Mouse (Mus musculus) forebrain, embryonic 12.5 days (tissue): ENCODE measurements around the gene Zfp704. TPM values are rescaled to one million over a fixed set of nuclear protein-coding genes. Genes with fewer than 3 reads are reported as not detected.

Experiments
- ATAC-seq: fragments of 200-750 bp; cut with Nextera tagmentation; 2 replicates; pipeline ENCODE4 v1.8.0; 2017; ENCODE audit warnings: moderate TSS enrichment; ENCODE audit not compliant: low FRiP score
- H3K27ac ChIP-seq: fragments of 300-500 bp; sonication (generic); 2 replicates; pipeline ENCODE4 v1.5.1; 2016; ENCODE audit warnings: mild to moderate bottlenecking
- H3K27me3 ChIP-seq: fragments of 300-500 bp; sonication (generic); 2 replicates; pipeline ENCODE4 v1.6.1; 2016; ENCODE audit warnings: mild to moderate bottlenecking
- H3K36me3 ChIP-seq: fragments of 300-500 bp; sonication (generic); replicated peaks from 2 replicates; pipeline ENCODE4 v1.6.1; 2016; ENCODE audit warnings: mild to moderate bottlenecking
- H3K4me1 ChIP-seq: fragments of 300-500 bp; sonication (generic); 2 replicates; pipeline ENCODE4 v1.6.1; 2016
- H3K4me2 ChIP-seq: fragments of 300-500 bp; sonication (generic); 2 replicates; pipeline ENCODE4 v1.6.1; 2016; ENCODE audit warnings: mild to moderate bottlenecking, moderate library complexity
- H3K4me3 ChIP-seq: fragments of 300-500 bp; sonication (generic); replicated peaks from 2 replicates; pipeline ENCODE4 v1.5.1; 2016; ENCODE audit warnings: mild to moderate bottlenecking
- H3K9ac ChIP-seq: fragments of 300-500 bp; sonication (generic); 2 replicates; pipeline ENCODE4 v1.6.1; 2016; ENCODE audit warnings: mild to moderate bottlenecking
- H3K9me3 ChIP-seq: fragments of 300-500 bp; sonication (generic); 2 replicates; pipeline ENCODE4 v1.6.1; 2016
- WGBS: fragments of 180-500 bp; shearing (Covaris S2); methylation state at CpG from one replicate; pipeline ENCODE4 v1.1.7; 2016; 5-methylcytosine and 5-hydroxymethylcytosine counted together
- polyA plus RNA-seq: library from polyadenylated mRNA; unstranded; fragments of >200 nt; fragmentation: Nextera tagmentation; extraction: Ambion mirVana; gene quantifications from 2 replicates; pipeline ENCODE4 v1.2.1, GENCODE M21; 2016

Zfp704 gene
- polyA plus RNA-seq, 1 experiment from 2014 or later: 10.0 TPM

DNA sequence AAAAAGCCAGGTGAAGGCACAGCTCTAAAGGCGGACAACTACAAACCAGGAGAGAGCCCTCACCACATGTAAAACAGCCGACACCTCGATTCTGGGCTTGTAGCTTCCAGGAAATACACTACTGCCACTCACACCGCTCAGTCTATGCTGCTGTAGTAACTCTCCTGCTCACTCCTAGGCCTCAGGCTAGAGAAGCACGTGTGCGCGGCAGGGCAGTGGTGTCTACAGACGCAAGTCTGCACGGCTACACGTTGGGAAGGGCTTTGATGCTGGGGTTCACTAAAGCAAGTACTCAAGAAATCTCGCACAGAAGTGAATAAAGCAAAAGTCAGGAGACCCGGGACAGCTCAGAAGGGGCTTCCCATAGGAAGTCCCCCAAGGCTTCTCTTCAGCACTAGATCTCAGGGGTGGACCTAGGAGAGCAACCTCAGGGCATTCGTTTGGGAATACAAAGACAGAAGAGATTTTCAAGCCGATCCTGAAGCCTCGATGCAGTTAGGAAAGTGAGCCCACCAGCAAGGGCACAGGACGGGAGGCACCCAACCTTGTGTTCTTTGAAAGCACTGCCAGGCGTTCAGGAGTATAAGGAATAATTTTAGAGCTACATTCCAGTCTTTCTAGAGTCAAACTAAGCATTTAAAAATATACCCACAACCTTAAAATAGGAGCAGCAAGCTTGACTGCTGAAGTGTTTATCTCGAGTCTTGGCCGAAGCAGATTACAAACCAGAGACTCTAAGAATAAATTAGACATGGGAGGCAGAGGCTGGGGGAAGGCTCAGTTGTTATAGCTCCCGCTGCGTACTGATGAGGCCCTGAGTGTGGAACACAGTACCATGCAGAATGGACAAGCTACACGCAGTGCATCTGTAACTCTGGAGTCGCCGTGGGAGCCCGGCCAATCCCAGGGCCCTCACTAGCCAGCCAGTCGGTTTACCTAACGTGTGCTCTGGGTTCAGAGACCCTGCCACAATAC, 168.0 kb downstream of the Zfp704 start:
- 91% methylated on average over 27 of the region's 27 CpGs for WGBS
- Histone ChIP-seq H3K36me3 (peaks cover 24% of the 10 kb centered on the region), H3K9ac (no peak overlapping the region), H3K27ac (no peak overlapping the region), H3K4me1 (no peaks in the 10 kb centered on the region), H3K4me2 (no peak overlapping the region), H3K27me3 (no peaks in the 10 kb centered on the region), H3K9me3 (no peaks in the 10 kb centered on the region), H3K4me3 (no peak overlapping the region)
- no peak for ATAC-seq

DNA sequence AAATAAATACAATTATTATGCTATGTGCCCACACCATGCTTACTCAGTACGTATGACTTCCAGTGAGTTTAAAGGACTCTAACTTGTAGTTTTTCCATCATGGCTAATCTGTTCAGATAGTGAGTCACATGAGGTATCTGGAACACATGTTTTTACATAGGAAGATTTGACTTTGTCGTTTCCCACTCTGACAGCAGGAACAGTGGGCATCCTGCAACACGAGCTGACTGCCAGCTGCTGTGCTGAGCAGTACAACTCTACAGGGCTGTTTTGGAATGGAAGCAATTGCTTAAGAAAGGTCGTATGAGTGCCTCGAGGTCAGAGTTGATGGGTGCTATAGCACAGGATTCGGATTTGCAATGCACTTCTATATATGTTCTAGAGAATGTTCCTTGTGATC, 169.4 kb downstream of the Zfp704 start:
- Histone ChIP-seq H3K9ac (no peak overlapping the region), H3K27ac (no peak overlapping the region), H3K4me3 (no peak overlapping the region), H3K27me3 (no peaks in the 10 kb centered on the region), H3K4me2 (no peak overlapping the region), H3K9me3 (no peaks in the 10 kb centered on the region), H3K4me1 (no peaks in the 10 kb centered on the region), H3K36me3 (peaks cover 31% of the 10 kb centered on the region)
- no peak for ATAC-seq
- WGBS: 90% methylated on average over 6 of the region's 6 CpGs

DNA sequence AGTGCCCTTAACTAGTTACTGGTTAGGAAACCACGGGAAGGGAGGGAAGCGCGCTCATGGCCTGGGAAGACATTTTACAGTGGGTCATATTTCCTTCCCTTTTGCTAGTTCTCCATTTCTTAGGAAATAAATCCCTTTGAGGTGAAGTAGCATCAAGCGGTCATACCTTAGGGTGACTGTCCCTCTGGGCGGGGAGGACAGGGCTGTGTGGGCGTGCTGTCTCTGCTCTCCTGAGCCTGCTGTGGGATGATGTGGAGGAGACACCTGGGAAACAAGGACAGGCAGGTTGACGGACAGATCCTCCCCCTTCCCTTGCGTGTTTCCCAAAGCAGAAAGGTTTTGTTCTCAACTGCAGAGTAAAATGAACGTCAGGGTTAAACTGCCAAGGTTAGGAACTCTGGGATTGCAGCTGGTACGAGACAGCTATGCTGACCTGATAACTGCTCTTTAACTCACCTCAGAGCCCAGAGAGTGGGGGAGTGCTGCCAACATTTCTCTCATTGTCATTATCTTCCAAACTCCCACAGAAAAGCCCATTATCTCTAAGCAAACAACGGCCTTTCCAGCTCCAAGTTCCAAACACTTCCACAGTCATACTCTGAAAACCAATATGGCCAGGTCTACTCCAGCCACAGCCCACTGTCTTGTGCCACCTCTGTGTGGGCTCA, 170.1 kb downstream of the Zfp704 start:
- no peaks in the 10 kb centered on the region for H3K9me3 ChIP-seq
- no peaks in the 10 kb centered on the region for H3K4me1 ChIP-seq
- no peak overlapping the region for H3K4me3 ChIP-seq
- H3K36me3 ChIP-seq: peaks cover 30% of the 10 kb centered on the region
- H3K27ac ChIP-seq: no peak overlapping the region
- H3K9ac ChIP-seq: no peak overlapping the region
- WGBS: 86% methylated on average over 11 of the region's 11 CpGs
- ATAC-seq: no peak
- H3K4me2 ChIP-seq: no peak overlapping the region
- H3K27me3 ChIP-seq: no peaks in the 10 kb centered on the region

DNA sequence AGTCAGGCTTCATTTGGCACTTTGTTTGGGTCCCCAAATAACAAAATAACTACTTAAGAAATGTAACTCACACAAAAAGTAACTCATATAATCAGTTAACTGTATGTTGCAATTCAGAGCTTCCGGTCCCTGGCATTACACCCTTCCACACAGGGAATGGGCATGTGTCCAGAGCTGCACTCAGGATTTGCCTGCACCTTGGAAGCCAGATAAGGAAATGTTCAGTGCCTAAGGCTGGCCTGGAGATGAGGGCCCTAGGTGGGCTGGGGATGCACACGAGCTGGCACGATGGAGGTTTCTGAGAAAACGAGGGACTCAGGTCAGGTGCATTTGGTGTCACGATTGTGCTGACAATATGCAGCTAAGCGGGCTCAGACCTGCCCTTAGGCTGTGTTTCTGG, 173.6 kb downstream of the Zfp704 start:
- WGBS: 91% methylated on average over 6 of the region's 6 CpGs

DNA sequence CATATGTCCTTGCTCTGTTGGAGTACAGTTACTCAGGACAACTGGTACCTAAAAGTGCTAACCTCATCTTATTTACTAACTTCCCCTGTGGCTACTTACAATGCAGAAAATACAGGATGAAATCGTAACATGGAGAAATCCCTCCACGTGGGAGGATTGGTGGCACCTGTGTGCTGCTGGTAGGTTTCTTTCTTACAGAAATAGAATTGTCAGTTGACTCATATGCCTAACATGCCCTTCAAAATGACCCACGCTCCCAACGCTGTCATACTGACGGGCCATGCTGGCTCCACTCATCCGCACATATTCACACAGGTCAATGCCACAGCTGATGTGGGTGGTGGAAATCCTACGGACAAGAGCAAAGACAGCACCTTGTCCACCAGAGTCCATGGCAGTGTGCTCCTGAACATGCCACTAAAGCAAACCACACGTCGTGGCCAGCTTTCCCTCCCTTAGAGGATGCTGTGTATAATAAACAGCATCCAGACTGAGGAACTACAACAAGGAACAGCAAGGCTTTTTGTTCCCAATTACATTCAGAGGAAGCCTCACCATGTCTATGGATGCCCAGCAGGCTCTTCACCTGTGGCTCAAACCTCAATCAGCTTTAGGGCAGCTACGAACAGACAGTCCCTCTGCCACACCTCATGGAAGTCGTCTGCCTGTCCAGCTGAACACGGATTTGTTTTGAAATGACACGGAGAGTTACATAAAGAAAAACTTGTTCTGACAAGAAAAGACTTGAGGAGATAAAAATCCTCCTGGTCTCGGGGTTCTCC, 175.3 kb downstream of the Zfp704 start:
- 90% methylated on average over 14 of the region's 14 CpGs for WGBS
- Histone ChIP-seq H3K27ac (no peak overlapping the region), H3K9ac (no peak overlapping the region), H3K4me3 (no peak overlapping the region), H3K36me3 (peaks cover 26% of the 10 kb centered on the region), H3K9me3 (no peaks in the 10 kb centered on the region), H3K4me1 (peaks cover 2% of the 10 kb centered on the region; the same call in 1 of the 2 replicates), H3K4me2 (no peak overlapping the region), H3K27me3 (no peaks in the 10 kb centered on the region)
- ATAC-seq: no peak

More for the DNA sequence above, 173.6 kb downstream of the Zfp704 start:
- Histone ChIP-seq H3K4me3 (no peak overlapping the region), H3K9me3 (no peaks in the 10 kb centered on the region), H3K27ac (no peak overlapping the region), H3K4me2 (no peak overlapping the region), H3K4me1 (peaks cover 2% of the 10 kb centered on the region; the same call in 1 of the 2 replicates), H3K36me3 (peaks cover 26% of the 10 kb centered on the region), H3K27me3 (no peaks in the 10 kb centered on the region), H3K9ac (no peak overlapping the region)
- no peak for ATAC-seq

DNA sequence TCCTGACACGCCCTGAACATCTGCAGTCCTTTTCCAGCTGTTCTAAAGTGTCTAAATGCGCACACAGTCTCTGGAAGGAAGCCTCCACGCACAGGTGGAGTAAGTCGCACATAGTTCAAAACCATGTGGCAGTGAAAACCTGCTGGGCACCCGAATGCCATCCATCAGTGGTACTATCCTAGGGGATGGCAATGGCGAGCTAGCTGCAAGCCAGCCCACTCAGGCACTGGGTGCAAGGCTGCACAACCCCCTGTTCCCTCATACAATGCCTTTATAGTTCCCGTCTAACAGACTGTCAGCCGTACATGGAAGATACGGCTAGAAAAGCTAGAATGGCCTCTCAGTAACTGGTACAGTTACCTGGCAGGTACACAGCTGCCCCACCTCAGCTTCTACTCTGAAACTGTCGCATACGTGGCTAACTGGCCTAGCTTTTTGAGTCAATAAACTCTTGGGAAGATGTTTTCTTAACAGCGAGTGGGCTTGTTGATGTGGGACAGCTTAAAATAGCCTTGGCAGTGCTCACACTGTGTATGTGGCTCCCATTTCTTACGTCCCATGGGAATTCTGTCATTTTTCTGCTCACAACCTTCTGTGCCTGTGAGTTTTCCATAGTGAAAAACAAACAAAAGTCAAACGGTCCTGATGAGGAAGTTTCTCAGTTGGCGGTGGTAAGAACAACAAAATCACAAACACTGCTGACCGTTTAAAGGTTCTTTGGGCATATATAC, 176.9 kb downstream of the Zfp704 start:
- no peak for ATAC-seq
- Histone ChIP-seq H3K36me3 (peaks cover 18% of the 10 kb centered on the region), H3K27ac (no peak overlapping the region), H3K4me3 (no peak overlapping the region), H3K9me3 (no peaks in the 10 kb centered on the region), H3K4me2 (no peak overlapping the region), H3K27me3 (no peaks in the 10 kb centered on the region), H3K4me1 (peaks cover 2% of the 10 kb centered on the region; the same call in 1 of the 2 replicates), H3K9ac (no peak overlapping the region)
- 89% methylated on average over 16 of the region's 16 CpGs for WGBS

DNA sequence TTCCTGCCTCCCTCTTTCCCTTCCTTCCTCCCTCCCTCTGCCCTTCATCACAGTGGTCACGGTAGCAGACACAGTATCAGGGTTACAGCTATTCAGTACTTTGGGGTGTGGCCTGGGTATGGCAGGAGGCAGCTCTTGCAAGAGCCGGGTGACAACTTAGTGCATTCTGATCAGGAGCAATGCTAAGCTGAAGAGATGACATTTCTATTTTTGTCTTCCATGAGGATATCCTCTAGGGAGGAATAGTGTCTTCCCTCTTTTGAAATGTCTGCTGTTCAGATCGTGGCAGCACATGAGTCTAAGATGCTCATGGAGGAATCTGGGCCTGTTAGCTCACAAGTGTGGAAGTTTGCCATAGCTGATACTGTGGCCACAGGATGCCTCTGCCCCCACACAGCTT, 177.7 kb downstream of the Zfp704 start:
- Histone ChIP-seq H3K4me2 (no peak overlapping the region), H3K27ac (no peak overlapping the region), H3K9ac (no peak overlapping the region), H3K27me3 (no peaks in the 10 kb centered on the region), H3K36me3 (peaks cover 14% of the 10 kb centered on the region), H3K4me1 (peaks cover 2% of the 10 kb centered on the region; the same call in 1 of the 2 replicates), H3K9me3 (no peaks in the 10 kb centered on the region), H3K4me3 (no peak overlapping the region)
- no peak for ATAC-seq
- 86% methylated on average over 3 of the region's 3 CpGs for WGBS

DNA sequence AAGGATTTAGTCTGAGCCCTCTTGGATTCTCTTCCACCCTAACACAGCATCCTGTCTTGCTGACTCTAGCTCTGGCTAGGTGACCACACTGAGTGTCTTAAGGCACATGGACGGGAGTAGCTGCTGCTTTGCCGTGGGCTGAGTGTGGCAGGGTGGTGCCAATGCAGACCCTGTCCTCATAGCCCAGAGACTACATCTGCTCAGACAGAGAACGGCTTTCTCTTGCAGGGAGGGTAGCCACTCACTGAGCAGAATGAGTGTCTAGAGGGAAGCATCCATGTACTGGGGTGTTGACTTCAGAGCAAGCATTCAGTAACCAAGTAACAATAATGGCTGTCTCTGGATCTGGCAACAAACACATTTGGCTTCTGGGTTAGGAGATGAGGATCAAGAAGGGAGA, 179.9 kb downstream of the Zfp704 start:
- H3K27me3 ChIP-seq: no peaks in the 10 kb centered on the region
- H3K36me3 ChIP-seq: no peaks in the 10 kb centered on the region
- no peak for ATAC-seq
- 90% methylated on average over 3 of the region's 3 CpGs for WGBS
- H3K9ac ChIP-seq: no peak overlapping the region
- no peaks in the 10 kb centered on the region for H3K9me3 ChIP-seq
- H3K4me1 ChIP-seq: peaks cover 2% of the 10 kb centered on the region; the same call in 1 of the 2 replicates
- H3K4me3 ChIP-seq: no peak overlapping the region
- H3K4me2 ChIP-seq: no peak overlapping the region
- no peak overlapping the region for H3K27ac ChIP-seq

DNA sequence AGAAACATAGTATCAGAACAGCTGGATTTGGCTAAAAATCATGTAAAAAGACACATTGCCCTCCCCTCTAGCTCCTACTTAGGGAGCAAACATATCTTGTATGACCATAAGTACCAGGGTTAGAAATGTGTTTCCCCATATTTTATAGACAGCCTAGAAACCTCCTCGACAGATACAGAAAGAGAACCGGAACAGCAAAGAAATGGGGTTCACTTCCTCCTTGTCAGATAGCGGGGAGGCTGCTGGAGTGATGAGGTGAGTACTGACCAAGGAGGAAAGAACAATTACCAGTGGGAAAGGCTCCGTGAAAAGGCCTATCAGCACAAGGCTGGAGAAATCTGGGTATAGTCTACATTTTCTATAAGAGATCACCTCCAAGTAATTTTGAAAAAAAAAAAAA, 182.1 kb downstream of the Zfp704 start:
- H3K9ac ChIP-seq: no peak overlapping the region
- no peaks in the 10 kb centered on the region for H3K27me3 ChIP-seq
- H3K4me3 ChIP-seq: no peak overlapping the region
- no peak overlapping the region for H3K27ac ChIP-seq
- H3K9me3 ChIP-seq: no peaks in the 10 kb centered on the region
- no peak for ATAC-seq
- no peaks in the 10 kb centered on the region for H3K36me3 ChIP-seq
- WGBS: 90% methylated on average over 4 of the region's 4 CpGs
- H3K4me1 ChIP-seq: peaks cover under 1% of the 10 kb centered on the region; the same call in 1 of the 2 replicates
- no peak overlapping the region for H3K4me2 ChIP-seq

DNA sequence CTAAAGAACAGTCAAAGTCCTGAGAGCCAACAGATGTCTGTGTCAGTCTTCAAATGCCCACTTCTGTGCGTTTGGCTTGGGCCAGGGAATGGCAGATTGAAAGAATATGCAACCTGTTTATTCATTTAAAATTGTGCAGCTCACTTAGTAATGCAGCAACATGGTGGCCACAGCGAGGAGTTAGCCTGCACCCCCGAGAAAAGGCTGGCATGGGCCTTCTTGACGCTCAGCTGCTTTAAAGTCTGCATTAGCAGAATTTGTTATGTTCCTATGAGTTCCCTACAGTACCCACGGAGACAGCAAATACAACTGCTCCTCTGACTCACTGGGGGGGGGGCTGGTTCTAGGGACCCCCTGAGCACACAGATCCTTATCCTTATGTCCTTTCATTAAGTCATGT, 184.2 kb downstream of the Zfp704 start:
- no peaks in the 10 kb centered on the region for H3K36me3 ChIP-seq
- H3K27me3 ChIP-seq: no peaks in the 10 kb centered on the region
- no peak overlapping the region for H3K4me2 ChIP-seq
- WGBS: 91% methylated on average over 5 of the region's 5 CpGs
- no peaks in the 10 kb centered on the region for H3K4me1 ChIP-seq
- H3K9ac ChIP-seq: no peak overlapping the region
- H3K27ac ChIP-seq: no peak overlapping the region
- H3K9me3 ChIP-seq: no peaks in the 10 kb centered on the region
- ATAC-seq: no peak
- no peak overlapping the region for H3K4me3 ChIP-seq

DNA sequence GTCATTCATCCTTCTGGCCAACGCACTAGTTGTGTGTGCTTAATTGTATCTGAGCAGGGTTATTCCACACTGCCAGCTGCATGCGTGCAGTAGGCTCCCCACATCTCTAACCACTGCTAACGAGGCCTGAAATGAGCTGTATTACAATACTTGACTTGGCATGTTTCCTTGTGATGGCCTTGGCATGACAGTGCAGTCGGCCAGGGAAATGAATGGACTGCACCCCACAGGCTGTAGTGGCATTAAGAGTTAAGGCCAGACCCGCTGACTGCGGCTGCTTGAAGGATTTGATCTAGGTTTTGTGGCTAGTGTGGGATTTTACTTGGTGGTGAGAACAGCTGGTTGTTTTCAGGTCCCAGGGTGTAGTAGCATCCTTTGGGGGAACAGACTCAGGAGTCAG, 185.2 kb downstream of the Zfp704 start:
- no peak overlapping the region for H3K4me3 ChIP-seq
- ATAC-seq: no peak
- H3K4me2 ChIP-seq: no peak overlapping the region
- H3K27me3 ChIP-seq: no peaks in the 10 kb centered on the region
- no peak overlapping the region for H3K9ac ChIP-seq
- H3K4me1 ChIP-seq: no peaks in the 10 kb centered on the region
- no peaks in the 10 kb centered on the region for H3K36me3 ChIP-seq
- no peaks in the 10 kb centered on the region for H3K9me3 ChIP-seq
- H3K27ac ChIP-seq: no peak overlapping the region
- 81% methylated on average over 6 of the region's 6 CpGs for WGBS
